Mouse (Mus musculus): ENCODE data around the gene Slc1a2.

Slc1a2 gene

GRCm38 (mm10) chr2:102714320-102714719 is 55.9 kb downstream of the Slc1a2 start:
- no peak for DNase-seq (ENCODE audit: low spot score)

GRCm38 (mm10) chr2:102715754-102716153 is 57.3 kb downstream of the Slc1a2 start:
- DNase-seq (ENCODE audit: low spot score) = no peak

DNA sequence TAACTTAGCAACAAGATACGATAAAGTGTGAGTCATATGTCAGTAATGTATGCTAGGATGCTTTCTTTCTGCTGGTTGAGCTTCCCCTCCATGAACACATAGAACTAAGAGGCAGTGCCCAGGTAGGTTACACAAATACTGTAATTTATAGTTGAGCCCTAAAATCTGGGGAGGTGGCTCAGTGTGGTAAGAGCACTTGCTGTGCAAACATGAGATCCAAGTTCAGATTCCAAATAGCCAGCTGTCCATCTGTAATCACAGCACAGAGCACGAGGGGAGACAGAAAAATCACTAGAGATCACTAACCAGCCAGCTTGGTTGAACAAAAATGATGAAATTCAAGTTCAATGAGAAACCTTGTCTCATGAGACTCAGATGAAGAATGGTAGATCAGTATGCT is 63.4 kb downstream of the Slc1a2 start:
- no peak for DNase-seq (ENCODE audit: low spot score)

GRCm38 (mm10) chr2:102725054-102725453 is 66.6 kb downstream of the Slc1a2 start:
- no peak for DNase-seq (ENCODE audit: low spot score)

DNA sequence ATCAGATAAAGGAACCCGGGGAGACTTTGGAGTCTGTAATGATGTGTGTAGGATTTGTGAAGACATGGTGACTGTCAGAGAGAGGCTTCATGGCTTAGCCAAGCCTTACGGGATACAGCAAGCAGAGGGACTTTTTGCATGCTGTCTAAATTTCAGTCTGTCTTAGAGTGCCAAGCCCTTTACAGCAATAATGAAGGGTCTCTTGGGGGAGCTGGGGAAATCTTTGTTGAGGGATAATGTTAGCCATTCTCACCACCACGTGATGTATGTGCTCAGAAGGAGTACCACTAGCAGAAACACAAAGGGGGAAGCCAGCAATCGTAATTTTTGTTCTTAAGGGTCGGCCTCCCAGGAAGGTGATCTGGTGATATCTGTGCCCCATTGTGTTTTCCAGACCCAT is 71.9 kb downstream of the Slc1a2 start:
- DNase-seq (ENCODE audit: low spot score) = no peak

DNA sequence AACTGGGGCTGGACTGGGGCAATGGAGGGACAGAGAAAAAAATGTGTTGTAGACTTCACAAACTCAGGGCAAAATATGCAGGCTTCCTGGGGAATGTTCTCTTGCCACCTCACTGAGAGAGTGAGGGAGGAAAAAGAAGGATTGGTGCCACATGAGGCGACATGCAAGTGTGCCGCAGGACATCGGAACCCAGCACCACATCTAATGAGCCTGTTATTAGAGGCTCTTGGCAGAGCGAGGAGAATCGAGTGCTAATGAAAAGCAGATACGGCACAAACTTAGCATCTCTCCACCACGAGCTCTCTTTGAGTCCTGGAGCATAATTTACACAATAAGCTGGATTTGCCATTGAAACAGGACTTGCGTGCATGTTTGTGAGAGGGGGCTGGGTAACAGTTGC is 72.3 kb downstream of the Slc1a2 start:
- peak; percentile 23 for DNase-seq (ENCODE audit: low spot score)

- DNase-seq (ENCODE audit: low spot score) = no peak
Observed at GRCm38 (mm10) chr2:102733128-102733527, 74.7 kb downstream of the Slc1a2 start.

DNA sequence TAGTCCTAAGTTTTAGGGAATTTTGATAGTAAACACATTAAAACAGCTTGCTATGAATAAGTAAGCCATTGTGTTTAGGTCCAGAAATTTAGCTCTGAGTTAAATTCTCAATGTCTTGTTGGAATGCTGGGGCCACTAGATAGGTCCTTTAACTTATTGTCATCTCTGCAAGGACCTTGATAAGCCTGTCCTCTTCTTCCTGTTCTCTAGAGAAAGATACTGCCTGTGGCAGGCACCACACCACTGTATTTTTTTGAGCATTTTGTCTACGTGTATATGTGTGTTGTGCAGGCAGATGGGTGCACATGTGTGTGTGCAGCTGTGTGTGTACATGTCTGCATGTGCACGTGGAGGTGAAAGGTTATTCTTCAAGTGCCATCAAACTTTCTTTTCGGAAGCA is 75.6 kb downstream of the Slc1a2 start:
- no peak for DNase-seq (ENCODE audit: low spot score)

- no peak for DNase-seq (ENCODE audit: low spot score)
Observed at GRCm38 (mm10) chr2:102735031-102735430, 76.6 kb downstream of the Slc1a2 start.

- no peak for DNase-seq (ENCODE audit: low spot score)
Observed at GRCm38 (mm10) chr2:102735811-102736210, 77.4 kb downstream of the Slc1a2 start.

DNA sequence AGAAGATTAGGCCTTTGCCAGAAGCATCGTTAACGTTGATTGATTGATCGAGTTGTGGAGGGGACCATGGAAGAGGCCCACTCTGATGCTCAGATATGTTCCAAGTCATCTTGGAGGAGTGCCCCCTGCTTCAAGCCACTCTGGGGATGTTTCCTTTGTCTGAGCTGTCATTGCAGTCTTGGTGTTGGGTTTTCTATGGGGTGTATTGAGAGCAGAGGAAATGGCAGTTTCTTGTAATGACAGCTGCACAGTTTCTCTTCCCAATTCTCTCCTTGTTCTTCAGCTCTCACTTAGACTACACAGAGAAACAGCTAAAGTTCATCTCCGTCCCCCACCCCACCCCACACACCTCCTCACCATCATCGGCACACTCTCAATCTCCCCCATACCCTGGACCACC is 78.0 kb downstream of the Slc1a2 start:
- DNase-seq (ENCODE audit: low spot score) = no peak

- no peak for DNase-seq (ENCODE audit: low spot score)
Observed at GRCm38 (mm10) chr2:102738852-102739251, 80.4 kb downstream of the Slc1a2 start.

GRCm38 (mm10) chr2:102742685-102743084 is 84.2 kb downstream of the Slc1a2 start:
- DNase-seq (ENCODE audit: low spot score) = no peak

- DNase-seq (ENCODE audit: low spot score) = peak; percentile 83
Observed at GRCm38 (mm10) chr2:102743918-102744696, 85.6 kb downstream of the Slc1a2 start.

GRCm38 (mm10) chr2:102745259-102745906 is 86.9 kb downstream of the Slc1a2 start:
- DNase-seq (ENCODE audit: low spot score) = peak; percentile 86

DNA sequence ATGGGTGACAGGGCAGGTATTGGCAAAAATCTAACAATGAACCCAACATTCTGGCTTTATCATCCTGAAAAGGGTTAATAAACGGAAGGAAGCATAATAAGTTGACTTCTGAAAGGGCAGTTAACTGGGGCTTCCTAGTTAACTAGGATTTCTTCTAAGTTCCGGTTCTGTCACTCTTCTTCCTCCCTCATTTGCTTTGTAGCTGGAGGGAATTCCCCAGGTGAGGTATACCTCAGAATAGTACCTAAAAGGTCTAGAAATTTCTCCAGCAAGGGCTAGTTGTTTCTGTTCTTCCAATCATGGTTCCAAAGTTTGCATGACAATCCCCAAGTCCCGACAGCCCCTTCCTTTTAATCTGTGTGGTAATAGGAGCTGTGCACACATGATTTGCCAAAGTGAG is 89.3 kb downstream of the Slc1a2 start:
- DNase-seq (ENCODE audit: low spot score) = no peak

DNA sequence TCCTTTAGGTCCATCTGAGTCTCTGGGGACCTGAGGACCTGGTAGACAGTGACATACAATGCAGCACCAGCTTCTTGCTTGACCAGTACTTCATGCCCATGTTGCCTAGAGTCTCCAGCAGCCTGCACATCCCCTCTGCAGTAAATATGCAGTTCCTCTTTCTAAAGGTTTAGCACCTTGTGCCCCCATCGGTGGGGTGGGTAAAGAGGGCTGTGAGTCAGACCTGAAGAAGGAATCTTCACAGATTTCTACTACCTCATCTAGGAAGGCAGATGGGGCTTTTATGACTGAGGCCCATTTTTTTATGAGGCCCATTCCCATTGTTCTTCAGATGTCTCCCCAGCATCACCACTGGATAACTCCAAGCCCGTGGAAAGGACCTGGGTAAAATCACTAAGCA is 91.5 kb downstream of the Slc1a2 start:
- DNase-seq (ENCODE audit: low spot score) = no peak

- DNase-seq (ENCODE audit: low spot score) = no peak
Observed at GRCm38 (mm10) chr2:102751846-102752245, 93.4 kb downstream of the Slc1a2 start.

- no peak for DNase-seq (ENCODE audit: low spot score)
Observed at GRCm38 (mm10) chr2:102757241-102757860, 98.9 kb downstream of the Slc1a2 start.

DNA sequence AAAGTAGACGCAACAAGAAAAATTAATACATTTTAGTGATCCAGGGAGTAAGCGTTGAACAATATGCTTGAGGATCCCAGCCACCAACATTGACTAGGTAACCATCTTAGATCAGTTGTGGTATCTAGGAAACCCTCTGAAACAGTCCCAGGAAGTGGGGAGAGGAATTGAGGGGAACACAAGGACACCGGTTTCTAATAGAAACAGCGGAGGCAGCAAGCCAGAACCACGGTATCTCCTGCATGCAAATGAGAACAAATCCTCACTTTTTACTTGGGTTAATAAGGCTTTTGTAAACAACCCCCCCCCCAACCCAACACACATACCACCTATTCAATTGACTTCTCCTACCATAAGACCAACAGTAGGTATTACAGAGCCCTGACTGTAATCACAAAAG is 101.0 kb downstream of the Slc1a2 start:
- DNase-seq (ENCODE audit: low spot score) = no peak

DNA sequence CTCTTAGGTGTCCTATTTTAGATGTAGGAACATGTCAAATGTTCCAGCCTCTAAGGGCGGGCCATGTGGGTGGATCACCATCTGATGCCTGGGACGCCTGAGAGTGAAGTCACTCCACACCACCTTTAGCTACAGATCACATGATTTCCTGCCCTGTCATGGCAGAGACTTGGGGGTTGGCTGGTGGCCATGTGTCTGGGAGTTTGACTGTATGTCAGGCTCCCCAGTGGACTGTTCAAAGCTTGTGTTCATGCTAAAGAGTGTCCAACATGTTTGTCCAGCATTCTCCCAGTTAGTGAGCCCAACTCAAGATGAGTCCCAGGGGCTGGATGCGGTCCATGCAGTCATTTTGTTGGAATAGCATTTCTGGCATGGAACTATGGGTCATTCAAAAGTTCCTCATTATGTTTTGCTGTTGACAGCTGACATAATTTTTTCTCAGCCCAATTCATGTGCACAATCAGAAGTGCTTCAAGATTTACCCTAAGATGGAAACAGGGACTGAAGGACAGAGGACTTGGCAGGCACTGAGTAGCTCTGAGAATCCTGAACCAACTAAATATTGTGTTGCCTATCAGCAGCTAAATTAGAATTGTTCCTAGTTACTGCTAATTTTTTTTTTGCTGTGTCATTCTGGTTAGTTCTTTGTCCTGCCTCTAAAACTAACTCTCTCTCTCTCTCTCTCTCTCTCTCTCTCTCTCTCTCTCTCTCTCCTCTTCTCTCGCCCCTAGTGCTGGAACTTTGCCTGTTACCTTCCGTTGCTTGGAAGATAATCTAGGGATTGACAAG is 102.0 kb downstream of the Slc1a2 start:
- no peak for DNase-seq (ENCODE audit: low spot score)

DNA sequence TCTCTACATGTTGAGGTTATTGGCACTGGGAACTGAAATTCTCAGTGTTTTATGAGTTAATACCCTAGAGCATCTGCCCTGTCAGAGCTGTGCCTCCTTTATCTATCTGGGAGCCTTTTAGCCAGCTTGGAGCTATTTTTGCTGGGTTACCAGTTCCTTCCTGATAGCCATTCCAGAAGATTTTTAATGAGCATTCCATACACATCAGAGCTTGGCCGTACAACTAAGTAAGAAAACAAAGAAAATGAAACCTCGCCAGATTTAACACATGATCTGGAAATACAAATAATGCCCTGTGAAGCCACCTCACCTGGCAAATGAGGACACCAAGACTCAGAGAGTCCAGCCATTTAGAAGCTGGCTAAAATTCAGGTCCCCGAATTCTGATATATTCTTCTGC is 104.7 kb downstream of the Slc1a2 start:
- DNase-seq (ENCODE audit: low spot score) = no peak

Measured in embryo, embryonic 10.5 days (tissue).